Mouse (Mus musculus) CH12.LX (cell line): Measurements from ENCODE around the gene Csad.

Source experiments
- CTCF ChIP-seq, 2 experiments: IDR thresholded peaks in 1 of 2; conservative IDR thresholded peaks in 1 of 2; 2 replicates each; pipeline ENCODE4 v1.5.1; 2011 to 2012; ENCODE audit warnings: low read depth in 2 of 2, low read length in 2 of 2, improper control_type of control experiment in 1 of 2, inconsistent platforms in 1 of 2, mild to moderate bottlenecking in 1 of 2, moderate library complexity in 1 of 2
- EP300 ChIP-seq: IDR thresholded peaks from 2 replicates; pipeline ENCODE4 v1.6.1; 2011; ENCODE audit warnings: low read length, improper control_type of control experiment
- GABPA ChIP-seq: IDR thresholded peaks from 2 replicates; pipeline ENCODE4 v1.6.1; 2012; ENCODE audit warnings: low read depth, low read length, improper control_type of control experiment, inconsistent platforms; ENCODE audit not compliant: insufficient replicate concordance
- KAT2A ChIP-seq: IDR thresholded peaks from 2 replicates; pipeline ENCODE4 v1.6.1; 2012; ENCODE audit warnings: low read length, improper control_type of control experiment, inconsistent platforms; ENCODE audit not compliant: insufficient replicate concordance
- MAX ChIP-seq: IDR thresholded peaks from 2 replicates; pipeline ENCODE4 v1.6.1; 2011; ENCODE audit warnings: low read length, improper control_type of control experiment
- MAZ ChIP-seq: IDR thresholded peaks from 2 replicates; pipeline ENCODE4 v1.6.1; 2012; ENCODE audit warnings: low read depth, mild to moderate bottlenecking, inconsistent platforms, low read length, improper control_type of control experiment, moderate library complexity
- POLR2A ChIP-seq: IDR thresholded peaks from 2 replicates; pipeline ENCODE4 v1.6.1; 2011; ENCODE audit warnings: low read depth, mild to moderate bottlenecking, improper control_type of control experiment, low read length

DNA sequence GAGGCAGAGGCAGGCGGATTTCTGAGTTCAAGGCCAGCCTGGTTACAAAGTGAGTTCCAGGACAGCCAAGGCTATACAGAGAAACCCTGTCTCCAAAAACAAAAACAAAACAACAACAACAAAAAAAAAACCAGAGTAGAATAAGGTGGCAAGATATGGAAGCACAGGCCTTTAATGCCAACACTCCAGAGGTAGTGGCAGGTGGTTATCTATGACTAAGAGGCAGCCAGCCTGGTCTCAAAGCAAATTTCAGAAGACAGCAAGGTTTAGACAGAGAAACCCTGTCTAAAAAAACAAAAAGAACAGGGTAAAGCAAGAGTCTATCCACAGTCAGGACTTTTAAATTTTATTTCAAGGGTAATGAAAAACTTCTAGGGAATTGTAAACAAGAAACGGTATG lies 69.8 kb downstream of the Csad start:
- TF ChIP-seq POLR2A (no peak), CTCF (conservative IDR thresholded peaks at IDR 0.05 in 1 of 2, IDR thresholded peaks at IDR 0.05 in 1 of 2; ENCODE audit: low read depth in 2 of 2, low read length in 2 of 2) (no peak), MAZ (no peak), KAT2A (no peak), MAX (no peak), EP300 (no peak), GABPA (no peak)
